Mouse (Mus musculus) brain, embryonic 14.5 days (tissue): ENCODE results near the gene Slc16a4.

Experiments used
- CTCF ChIP-seq: fragments of 200-500 bp; IDR thresholded peaks from 2 replicates; pipeline ENCODE4 v1.5.1; 2012; ENCODE audit warnings: inconsistent platforms, mild to moderate bottlenecking, moderate library complexity, borderline replicate concordance; ENCODE audit not compliant: insufficient read depth, insufficient read length; ENCODE audit errors: extremely low read depth
- POLR2A ChIP-seq: fragments of 200-500 bp; IDR thresholded peaks from 2 replicates; pipeline ENCODE4 v1.6.1; 2012; ENCODE audit warnings: mild to moderate bottlenecking, inconsistent platforms, borderline replicate concordance; ENCODE audit not compliant: poor library complexity, insufficient read depth, insufficient read length, severe bottlenecking; ENCODE audit errors: extremely low read depth

- TF ChIP-seq POLR2A (peak; percentile 75; the same call in 1 of the 2 replicates), CTCF (no peak)
These were observed 41.9 kb downstream of the Slc16a4 start for GRCm38 (mm10) chr3:107332960-107333380.
